Mouse (Mus musculus) CH12F3 (cell line): Measurements from ENCODE around the gene Gm17689.

Experiments
- in situ Hi-C: fragments of 300-500 bp; cut with MboI; formaldehyde crosslinking; loops from 2 replicates; pipeline ENCODE4 v1.14.3; 2020; ENCODE audit warnings: low sequenced_read_pairs

The Gm17689 gene

GRCm38 (mm10) chr9:36582535-36582934, at the start of gene Gm17689:
Gene Gm17689, minus strand, starts transcription at chr9:36582635.
- in situ Hi-C loops = no loop called here

GRCm38 (mm10) chr9:36541863-36542262, 40.6 kb downstream of the Gm17689 start, which contains the start of gene Gm5615:
Gene Gm5615, minus strand, starts transcription at chr9:36541963.
- in situ Hi-C loops = no loop called here
